ENCODE assay signal across 14 mouse cellular contexts in the genomic region with DNA sequence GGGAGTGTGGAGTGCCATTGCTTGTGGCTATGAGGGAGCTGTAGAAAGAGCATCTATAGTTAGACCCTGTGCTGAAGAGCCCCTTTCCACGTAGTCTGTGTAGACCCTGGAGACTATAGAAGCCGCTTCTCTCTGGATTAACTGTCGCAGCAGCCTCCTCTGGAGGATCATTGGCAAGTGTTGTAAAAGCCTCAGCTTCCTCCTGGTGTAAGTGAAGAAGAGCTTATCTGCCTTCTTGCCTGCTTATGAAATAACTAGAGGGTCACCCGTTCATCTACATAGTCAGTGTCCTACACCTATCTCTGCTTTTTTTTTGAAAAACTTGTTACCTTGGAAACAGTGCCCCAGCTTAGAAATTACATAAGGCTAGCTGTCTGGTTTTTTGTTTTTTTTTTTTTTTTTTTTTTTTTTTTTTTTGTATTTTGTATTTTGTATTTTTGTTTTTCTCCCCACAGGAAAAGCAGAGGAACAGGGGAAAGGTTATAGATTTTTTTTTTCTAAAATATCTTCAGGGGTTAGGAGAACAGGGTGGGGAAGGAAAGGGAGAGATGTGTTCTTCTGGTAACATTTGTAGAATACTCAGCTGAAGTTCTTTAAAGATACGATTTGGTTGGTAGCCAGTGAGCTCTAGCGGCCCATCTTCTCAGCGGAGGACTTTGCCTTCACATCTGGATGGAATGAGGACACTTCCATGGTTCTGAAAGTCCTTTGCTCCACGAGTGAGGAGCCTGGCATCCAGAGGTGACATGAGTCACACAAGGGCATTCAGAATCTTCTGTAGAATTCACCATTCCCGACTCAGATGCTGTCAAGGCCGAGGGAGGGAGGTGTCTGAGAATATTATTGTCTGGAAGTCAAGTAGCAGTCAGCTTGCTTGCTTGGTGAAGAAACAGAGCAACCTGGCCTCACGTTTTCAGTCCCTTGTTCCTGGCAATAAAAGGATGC.
A peak's percentile ranks its signal among the peaks of the same experiment; 100 is the strongest.
DNase-seq lines count a peak whose midpoint lies in the region; ATAC-seq lines count a peak whose summit lies in the region.
"Had no signal": no experiment of that assay in that cellular context is flagged by ENCODE, and none has a peak within 500 bp of the region (broad histone marks: within the 10 kb centered on the region; RNA-seq: fewer than 3 reads in every experiment).

No protein-coding gene starts in this region.

- no peaks in the 10 kb centered on the region for H3K36me3 ChIP-seq in hindbrain, embryonic 14.5 days (replicated peaks; ENCODE audit: control insufficient read depth, insufficient read depth)
- no peaks in the 10 kb centered on the region for H3K36me3 ChIP-seq in hindbrain, embryonic 10.5 days
- no peaks in the 10 kb centered on the region for H3K36me3 ChIP-seq in forebrain, embryonic 16.5 days (ENCODE audit: control insufficient read depth, insufficient read depth)
- H3K36me3 ChIP-seq: limb, embryonic 13.5 days; liver, embryonic 15.5 days had no signal

- H3K4me2 ChIP-seq in hindbrain, embryonic 14.5 days (replicated peaks) = no peak overlapping the region
- peak overlapping the region; percentile 8 for H3K4me2 ChIP-seq in forebrain, embryonic 16.5 days (ENCODE audit: low read length)
- H3K4me2 ChIP-seq: limb, embryonic 13.5 days; liver, embryonic 15.5 days; midbrain, embryonic 11.5 days had no signal

- no peak overlapping the region for H3K4me3 ChIP-seq in hindbrain, embryonic 14.5 days (replicated peaks; ENCODE audit: low read length)
- no peak overlapping the region for H3K4me3 ChIP-seq in hindbrain, embryonic 10.5 days
- no peak overlapping the region for H3K4me3 ChIP-seq in forebrain, embryonic 16.5 days (replicated peaks; ENCODE audit: low read length)
- H3K4me3 ChIP-seq: limb, embryonic 13.5 days; liver, embryonic 15.5 days had no signal

- no peaks in the 10 kb centered on the region for H3K27me3 ChIP-seq in hindbrain, embryonic 14.5 days (ENCODE audit: control insufficient read depth, insufficient read depth, low read length)
- no peaks in the 10 kb centered on the region for H3K27me3 ChIP-seq in hindbrain, embryonic 10.5 days (ENCODE audit: insufficient read depth, poor library complexity, severe bottlenecking)
- no peaks in the 10 kb centered on the region for H3K27me3 ChIP-seq in forebrain, embryonic 16.5 days (replicated peaks; ENCODE audit: control insufficient read depth, insufficient read depth, low read length)
- H3K27me3 ChIP-seq: limb, embryonic 13.5 days; liver, embryonic 15.5 days had no signal

- WGBS in hindbrain, embryonic 14.5 days = 70% methylated on average over 11 of the region's 11 CpGs
- WGBS in hindbrain, embryonic 10.5 days = 82% methylated on average over 11 of the region's 11 CpGs
- WGBS in forebrain, embryonic 16.5 days = 70% methylated on average over 11 of the region's 11 CpGs

- 0 out of 2 replicates have a peak overlapping the region, but pooled peaks have one; percentile 34 for H3K27ac ChIP-seq in hindbrain, embryonic 14.5 days
- no peak overlapping the region for H3K27ac ChIP-seq in hindbrain, embryonic 10.5 days
- peak overlapping the region; percentile 62 for H3K27ac ChIP-seq in forebrain, embryonic 16.5 days (ENCODE audit: low read length)
- H3K27ac ChIP-seq: limb, embryonic 13.5 days; liver, embryonic 15.5 days had no signal

- H3K9me3 ChIP-seq in hindbrain, embryonic 14.5 days (ENCODE audit: control insufficient read depth, low read length) = no peaks in the 10 kb centered on the region
- no peaks in the 10 kb centered on the region for H3K9me3 ChIP-seq in hindbrain, embryonic 10.5 days
- no peaks in the 10 kb centered on the region for H3K9me3 ChIP-seq in forebrain, embryonic 16.5 days (ENCODE audit: control insufficient read depth, low read length)
- H3K9me3 ChIP-seq: limb, embryonic 13.5 days; liver, embryonic 15.5 days had no signal

- H3K9ac ChIP-seq in hindbrain, embryonic 14.5 days = no peak overlapping the region
- no peak overlapping the region for H3K9ac ChIP-seq in forebrain, embryonic 16.5 days (replicated peaks; ENCODE audit: low read depth, low read length)
- H3K9ac ChIP-seq: limb, embryonic 13.5 days; liver, embryonic 15.5 days had no signal

- peaks cover 44% of the 10 kb centered on the region for H3K4me1 ChIP-seq in hindbrain, embryonic 14.5 days (replicated peaks; ENCODE audit: control insufficient read depth, insufficient read depth, low read length)
- peaks cover 45% of the 10 kb centered on the region for H3K4me1 ChIP-seq in hindbrain, embryonic 10.5 days (replicated peaks)
- peaks cover 62% of the 10 kb centered on the region for H3K4me1 ChIP-seq in forebrain, embryonic 16.5 days (replicated peaks; ENCODE audit: control insufficient read depth, insufficient read depth, low read length)
- H3K4me1 ChIP-seq: liver, embryonic 15.5 days had no signal

- no peak for ATAC-seq in hindbrain, embryonic 14.5 days (ENCODE audit: low FRiP score)
- no peak for ATAC-seq in forebrain, embryonic 16.5 days

- DNase-seq in hindbrain, embryonic 14.5 days (ENCODE audit: low spot score) = no peak
- DNase-seq in hindbrain, embryonic 10.5 days (ENCODE audit: low spot score) = no peak
- peak; percentile 17 for DNase-seq in 416B (ENCODE audit: low read depth)
- peak; percentile 25 for DNase-seq in Muller cell, postnatal 12 days (ENCODE audit: inconsistent ontology term)
- DNase-seq in thymus, postnatal 0 days (ENCODE audit: low spot score) = no peak
- DNase-seq in layer of hippocampus, postnatal 36 days = no peak
- DNase-seq: cerebellum, adult 8-10 months; heart, adult 18-20 months; kidney, adult 8-10 months; lung, postnatal 14 days had no signal

Comparison
In these comparisons a context has a peak if more than half of its experiments do, and no peak if none do; other contexts are left out.
1. DNase-seq: peak in 416B (single experiment) and Muller cell, postnatal 12 days (single experiment); none in hindbrain, embryonic 14.5 days (single experiment), hindbrain, embryonic 10.5 days (single experiment), thymus, postnatal 0 days (single experiment) and layer of hippocampus, postnatal 36 days (0 of 2).